Mouse (Mus musculus): ENCODE results near the gene Plod1. TPM values are rescaled to one million over a fixed set of nuclear protein-coding genes. Genes with fewer than 3 reads are reported as not detected.

The Plod1 gene
- polyA plus RNA-seq, 1 experiment: 16.7 TPM

GRCm38 (mm10) chr4:147906230-147906629 is 30.3 kb downstream of the Plod1 start:
- TF ChIP-seq CTCF (IDR thresholded peaks at IDR 0.05; ENCODE audit: extremely low read depth, insufficient read depth, insufficient read length, insufficient replicate concordance): no peak
- TF ChIP-seq POLR2A (IDR thresholded peaks at IDR 0.05; ENCODE audit: low read depth, low read length): no peak
- Histone ChIP-seq H3K27me3 (ENCODE audit: control insufficient read depth, insufficient read depth, low read length) (no peaks in the 10 kb centered on the region), H3K36me3 (ENCODE audit: control insufficient read depth, insufficient read depth, low read length) (no peaks in the 10 kb centered on the region), H3K4me1 (ENCODE audit: control insufficient read depth, insufficient read depth, insufficient read length) (peaks cover 5% of the 10 kb centered on the region; the same call in 1 of the 2 replicates), H3K27ac (ENCODE audit: insufficient read depth, low read length) (no peak overlapping the region), H3K4me3 (ENCODE audit: extremely low read depth, insufficient read depth, insufficient read length) (no peak overlapping the region)
- DNase-seq (ENCODE audit: low read depth in 1 of 2, low spot score in 2 of 2): no peak
- 90% methylated on average over 5 of the region's 5 CpGs for WGBS

- no peaks in the 10 kb centered on the region; the same call in 1 of the 2 replicates for H3K36me3 ChIP-seq (ENCODE audit: control insufficient read depth, insufficient read depth, low read length)
- DNase-seq (ENCODE audit: low read depth in 1 of 2, low spot score in 2 of 2): no peak
- H3K4me1 ChIP-seq (ENCODE audit: control insufficient read depth, insufficient read depth, insufficient read length): peaks cover 5% of the 10 kb centered on the region; the same call in 1 of the 2 replicates
- H3K4me3 ChIP-seq (ENCODE audit: extremely low read depth, insufficient read depth, insufficient read length): peak overlapping the region; percentile 83
- H3K27me3 ChIP-seq (ENCODE audit: control insufficient read depth, insufficient read depth, low read length): no peaks in the 10 kb centered on the region
- under 1% methylated on average over 8 of the region's 8 CpGs for WGBS
- no peak overlapping the region for H3K27ac ChIP-seq (ENCODE audit: insufficient read depth, low read length)
- TF ChIP-seq POLR2A (IDR thresholded peaks at IDR 0.05; ENCODE audit: low read depth, low read length) (no peak), CTCF (IDR thresholded peaks at IDR 0.05; ENCODE audit: extremely low read depth, insufficient read depth, insufficient read length, insufficient replicate concordance) (no peak)
Measured at GRCm38 (mm10) chr4:147905090-147905659, 31.4 kb downstream of the Plod1 start.

GRCm38 (mm10) chr4:147904313-147905089 is 32.1 kb downstream of the Plod1 start, which contains the start of gene Mfn2:
TSS of gene Mfn2 (minus strand) at chr4:147904704.
- Histone ChIP-seq H3K27me3 (ENCODE audit: control insufficient read depth, insufficient read depth, low read length) (no peaks in the 10 kb centered on the region), H3K4me3 (ENCODE audit: extremely low read depth, insufficient read depth, insufficient read length) (peak within 1 kb of the TSS; percentile 83), H3K27ac (ENCODE audit: insufficient read depth, low read length) (peak within 1 kb of the TSS; percentile 87), H3K36me3 (ENCODE audit: control insufficient read depth, insufficient read depth, low read length) (peaks cover 2% of the 10 kb centered on the region; the same call in 1 of the 2 replicates), H3K4me1 (ENCODE audit: control insufficient read depth, insufficient read depth, insufficient read length) (peaks cover 5% of the 10 kb centered on the region; the same call in 1 of the 2 replicates)
- peak; percentile 73 to 82 for DNase-seq (ENCODE audit: low read depth in 1 of 2, low spot score in 2 of 2)
- TF ChIP-seq POLR2A (IDR thresholded peaks at IDR 0.05; ENCODE audit: low read depth, low read length) (no peak), CTCF (IDR thresholded peaks at IDR 0.05; ENCODE audit: extremely low read depth, insufficient read depth, insufficient read length, insufficient replicate concordance) (no peak)
- WGBS: under 1% methylated on average over 57 of the region's 59 CpGs

GRCm38 (mm10) chr4:147903601-147904000 is 33.0 kb downstream of the Plod1 start:
- 71% methylated on average over 3 of the region's 3 CpGs for WGBS

GRCm38 (mm10) chr4:147902906-147903500 is 33.6 kb downstream of the Plod1 start:
- H3K4me1 ChIP-seq (ENCODE audit: control insufficient read depth, insufficient read depth, insufficient read length): peaks cover 5% of the 10 kb centered on the region; the same call in 1 of the 2 replicates
- no peak overlapping the region for H3K27ac ChIP-seq (ENCODE audit: insufficient read depth, low read length)
- DNase-seq (ENCODE audit: low read depth in 1 of 2, low spot score in 2 of 2): no peak
- WGBS: 94% methylated on average over 12 of the region's 12 CpGs
- no peaks in the 10 kb centered on the region for H3K27me3 ChIP-seq (ENCODE audit: control insufficient read depth, insufficient read depth, low read length)
- peaks cover 7% of the 10 kb centered on the region for H3K36me3 ChIP-seq (ENCODE audit: control insufficient read depth, insufficient read depth, low read length)
- TF ChIP-seq CTCF (IDR thresholded peaks at IDR 0.05; ENCODE audit: extremely low read depth, insufficient read depth, insufficient read length, insufficient replicate concordance) (no peak), POLR2A (IDR thresholded peaks at IDR 0.05; ENCODE audit: low read depth, low read length) (no peak)
- no peak overlapping the region for H3K4me3 ChIP-seq (ENCODE audit: extremely low read depth, insufficient read depth, insufficient read length)

More at GRCm38 (mm10) chr4:147903601-147904000, 33.0 kb downstream of the Plod1 start:
- H3K36me3 ChIP-seq (ENCODE audit: control insufficient read depth, insufficient read depth, low read length): peaks cover 3% of the 10 kb centered on the region; the same call in 1 of the 2 replicates
- peaks cover 5% of the 10 kb centered on the region; the same call in 1 of the 2 replicates for H3K4me1 ChIP-seq (ENCODE audit: control insufficient read depth, insufficient read depth, insufficient read length)
- no peaks in the 10 kb centered on the region for H3K27me3 ChIP-seq (ENCODE audit: control insufficient read depth, insufficient read depth, low read length)
- peak overlapping the region; percentile 83; the same call in 1 of the 2 replicates for H3K4me3 ChIP-seq (ENCODE audit: extremely low read depth, insufficient read depth, insufficient read length)
- H3K27ac ChIP-seq (ENCODE audit: insufficient read depth, low read length): no peak overlapping the region
- no peak for TF ChIP-seq CTCF (IDR thresholded peaks at IDR 0.05; ENCODE audit: extremely low read depth, insufficient read depth, insufficient read length, insufficient replicate concordance)
- no peak for TF ChIP-seq POLR2A (IDR thresholded peaks at IDR 0.05; ENCODE audit: low read depth, low read length)
- DNase-seq (ENCODE audit: low read depth in 1 of 2, low spot score in 2 of 2): no peak

- TF ChIP-seq CTCF (IDR thresholded peaks at IDR 0.05; ENCODE audit: extremely low read depth, insufficient read depth, insufficient read length, insufficient replicate concordance): no peak
- no peak for TF ChIP-seq POLR2A (IDR thresholded peaks at IDR 0.05; ENCODE audit: low read depth, low read length)
- 91% methylated on average over 7 of the region's 7 CpGs for WGBS
- Histone ChIP-seq H3K4me3 (ENCODE audit: extremely low read depth, insufficient read depth, insufficient read length) (no peak overlapping the region), H3K36me3 (ENCODE audit: control insufficient read depth, insufficient read depth, low read length) (peaks cover 24% of the 10 kb centered on the region), H3K27ac (ENCODE audit: insufficient read depth, low read length) (no peak overlapping the region), H3K27me3 (ENCODE audit: control insufficient read depth, insufficient read depth, low read length) (no peaks in the 10 kb centered on the region), H3K4me1 (ENCODE audit: control insufficient read depth, insufficient read depth, insufficient read length) (peaks cover 5% of the 10 kb centered on the region; the same call in 1 of the 2 replicates)
- DNase-seq (ENCODE audit: low read depth in 1 of 2, low spot score in 2 of 2): no peak
Measured at GRCm38 (mm10) chr4:147900452-147900851, 36.1 kb downstream of the Plod1 start.

All from spleen, adult 2 months (tissue).